In genomic region chr12:57922031-57922430, GRCm38 (mm10) we compare ENCODE assay signal across 21 mouse cellular contexts.
"Had no signal": no experiment of that assay in that cellular context is flagged by ENCODE, and none has a peak within 500 bp of the region (broad histone marks: within the 10 kb centered on the region; RNA-seq: fewer than 3 reads in every experiment).

No protein-coding gene starts in this region.

- DNase-seq: lung, adult 18-20 months; lung, embryonic 14.5 days; lung, postnatal 14 days; lung, postnatal 4 days; midbrain, embryonic 14.5 days; retina, postnatal 1 day; right cerebral cortex, adult 18-20 months; right cerebral cortex, postnatal 25 days; right cerebral cortex, postnatal 4 days; spleen, adult 18-20 months; thymus, adult 2 months; thymus, postnatal 25 days; thymus, postnatal 4 days had no signal

- H3K4me2 ChIP-seq: lung, embryonic 14.5 days; midbrain, embryonic 12.5 days; neural tube, embryonic 13.5 days; neural tube, embryonic 15.5 days; stomach, embryonic 15.5 days had no signal

- H3K27me3 ChIP-seq: midbrain, embryonic 12.5 days; neural tube, embryonic 13.5 days; neural tube, embryonic 15.5 days; stomach, embryonic 15.5 days had no signal

- H3K9me3 ChIP-seq: midbrain, embryonic 10.5 days; midbrain, embryonic 12.5 days; neural tube, embryonic 13.5 days; neural tube, embryonic 15.5 days; stomach, embryonic 15.5 days had no signal

- H3K36me3 ChIP-seq: midbrain, embryonic 10.5 days; midbrain, embryonic 12.5 days; neural tube, embryonic 13.5 days; neural tube, embryonic 15.5 days; stomach, embryonic 15.5 days had no signal

- H3K27ac ChIP-seq: midbrain, embryonic 10.5 days; midbrain, embryonic 12.5 days; neural tube, embryonic 13.5 days; neural tube, embryonic 15.5 days; stomach, embryonic 15.5 days; stomach, postnatal 0 days had no signal

- H3K4me3 ChIP-seq: midbrain, embryonic 10.5 days; midbrain, embryonic 12.5 days; myocyte; neural tube, embryonic 13.5 days; neural tube, embryonic 15.5 days; stomach, embryonic 15.5 days had no signal

- H3K4me1 ChIP-seq: midbrain, embryonic 10.5 days; midbrain, embryonic 12.5 days; neural tube, embryonic 13.5 days; neural tube, embryonic 15.5 days; stomach, embryonic 15.5 days had no signal

- ATAC-seq: midbrain, embryonic 16.5 days had no signal

- H3K9ac ChIP-seq: lung, embryonic 14.5 days; midbrain, embryonic 12.5 days; neural tube, embryonic 13.5 days; neural tube, embryonic 15.5 days; stomach, embryonic 15.5 days had no signal
